Mouse (Mus musculus): ENCODE results near the gene Ubxn10. TPM values are rescaled to one million over a fixed set of nuclear protein-coding genes. Genes with fewer than 3 reads are reported as not detected.

Gene Ubxn10
- total and polyA plus RNA-seq, 2 experiments from 2014 or later: 3.1 to 6.9 TPM

DNA sequence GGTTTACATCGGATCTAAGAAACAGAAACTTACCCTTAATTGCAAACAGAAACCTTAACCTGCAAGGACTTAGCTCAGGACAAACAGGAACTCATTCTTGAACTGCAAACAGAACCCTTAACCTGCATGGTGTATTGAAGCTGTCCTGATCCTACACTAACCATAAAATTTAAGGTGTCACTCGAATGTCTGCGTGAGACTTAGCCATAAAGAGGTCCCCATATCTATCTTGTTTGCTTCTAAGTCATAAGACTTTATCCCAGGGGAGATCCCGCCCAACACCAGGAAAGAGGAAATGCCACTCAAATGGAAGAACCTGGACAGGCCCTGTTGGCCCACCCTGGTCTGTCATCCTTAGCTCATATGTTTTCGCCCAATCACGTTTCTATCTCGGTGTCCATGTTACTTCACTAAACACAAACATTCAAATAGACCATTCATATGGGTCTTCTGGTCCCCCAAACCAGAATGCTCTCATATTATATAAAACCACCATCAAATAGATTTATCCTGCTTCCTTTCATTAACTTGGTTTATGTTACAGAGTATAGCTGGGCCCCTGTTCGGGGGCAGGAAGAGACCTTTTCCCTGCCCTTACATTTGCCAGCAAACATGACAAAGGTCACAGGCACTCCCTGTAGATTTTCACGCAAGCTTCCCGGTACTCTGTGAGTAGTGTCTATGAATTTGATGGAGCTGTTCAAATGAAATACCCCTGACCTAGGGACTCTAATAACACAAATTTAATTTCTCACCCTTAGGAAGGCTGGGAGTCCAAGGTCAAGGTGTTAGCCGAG, 66.7 kb downstream of the Ubxn10 start:
- Histone ChIP-seq H3K27me3 (ENCODE audit: insufficient read depth, low read length) (no peaks in the 10 kb centered on the region), H3K4me2 (ENCODE audit: low read depth, low read length) (no peak overlapping the region), H3K4me1 (ENCODE audit: insufficient read depth, low read length) (no peaks in the 10 kb centered on the region), H3K36me3 (ENCODE audit: insufficient read depth, low read length) (no peaks in the 10 kb centered on the region), H3K9me3 (ENCODE audit: low read length) (no peaks in the 10 kb centered on the region), H3K4me3 (ENCODE audit: low read length) (no peak overlapping the region), H3K9ac (replicated peaks; ENCODE audit: low read length) (no peak overlapping the region), H3K27ac (no peak overlapping the region)
- 86% methylated on average over 11 of the region's 11 CpGs for WGBS
- no peak for ATAC-seq
- TF ChIP-seq CTCF (IDR thresholded peaks at IDR 0.05; ENCODE audit: low read depth): no peak
- DNase-seq (ENCODE audit: low spot score): no peak

DNA sequence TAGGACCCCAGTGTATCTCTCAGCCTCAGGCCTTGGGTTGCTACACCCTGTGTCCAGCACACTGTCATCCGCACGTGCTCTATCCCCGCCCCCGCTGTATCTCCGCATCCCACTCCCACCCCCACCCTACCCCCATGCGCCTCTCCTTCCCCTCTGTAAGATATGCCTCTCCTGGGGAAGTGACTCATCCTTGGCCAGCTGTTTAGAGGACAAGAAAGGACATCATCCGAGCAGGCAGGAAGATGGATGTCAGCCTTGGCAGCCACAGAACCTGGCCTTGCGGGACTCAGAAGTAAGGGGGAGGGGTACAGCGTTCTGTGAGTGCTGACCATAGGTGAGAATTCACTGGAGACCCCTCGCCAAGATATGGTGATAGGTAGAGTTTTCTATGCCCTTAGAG, 70.4 kb downstream of the Ubxn10 start:
- no peaks in the 10 kb centered on the region for H3K36me3 ChIP-seq (ENCODE audit: insufficient read depth, low read length)
- ATAC-seq: no peak
- H3K9ac ChIP-seq (replicated peaks; ENCODE audit: low read length): no peak overlapping the region
- H3K9me3 ChIP-seq (ENCODE audit: low read length): no peaks in the 10 kb centered on the region
- no peak overlapping the region for H3K27ac ChIP-seq
- DNase-seq (ENCODE audit: low spot score): no peak
- 79% methylated on average over 10 of the region's 10 CpGs for WGBS
- H3K27me3 ChIP-seq (ENCODE audit: insufficient read depth, low read length): no peaks in the 10 kb centered on the region
- TF ChIP-seq CTCF (IDR thresholded peaks at IDR 0.05; ENCODE audit: low read depth): no peak
- no peak overlapping the region for H3K4me3 ChIP-seq (ENCODE audit: low read length)
- H3K4me2 ChIP-seq (ENCODE audit: low read depth, low read length): no peak overlapping the region
- H3K4me1 ChIP-seq (ENCODE audit: insufficient read depth, low read length): no peaks in the 10 kb centered on the region

DNA sequence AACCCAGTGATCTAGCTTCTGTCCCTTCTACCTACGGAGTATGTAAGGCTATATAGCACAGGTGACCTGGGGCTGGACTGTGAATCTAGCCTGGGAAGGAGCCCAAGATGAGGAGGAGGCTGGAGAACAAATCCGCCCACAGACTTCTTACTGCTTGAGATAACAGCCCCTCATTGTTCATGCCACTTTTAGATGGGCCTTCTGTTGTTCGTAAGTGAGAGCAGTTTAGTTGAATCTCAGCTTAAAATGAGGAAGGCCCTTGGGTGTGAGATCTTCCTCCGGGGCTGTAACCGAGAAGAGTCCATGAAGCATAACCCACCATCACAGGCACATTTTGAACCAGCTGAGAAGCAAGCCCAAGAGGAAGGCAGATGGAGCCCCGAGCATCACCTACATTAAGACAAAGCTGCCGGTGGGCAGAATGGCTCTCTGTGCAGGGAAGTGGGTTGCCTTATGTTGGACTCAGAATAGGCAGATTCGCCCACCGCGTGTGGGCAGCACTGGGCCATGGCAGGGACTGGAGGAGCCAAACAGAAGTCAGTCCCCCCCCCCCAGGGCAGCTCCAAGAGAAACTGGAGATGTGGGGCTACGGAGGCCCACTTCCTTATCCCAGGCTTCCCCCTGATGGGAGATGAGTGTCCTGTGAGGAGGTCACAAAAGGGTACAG, 76.9 kb downstream of the Ubxn10 start:
- Histone ChIP-seq H3K4me1 (ENCODE audit: insufficient read depth, low read length) (no peaks in the 10 kb centered on the region), H3K27ac (no peak overlapping the region), H3K4me3 (ENCODE audit: low read length) (no peak overlapping the region), H3K27me3 (ENCODE audit: insufficient read depth, low read length) (no peaks in the 10 kb centered on the region), H3K36me3 (ENCODE audit: insufficient read depth, low read length) (no peaks in the 10 kb centered on the region), H3K9me3 (ENCODE audit: low read length) (no peaks in the 10 kb centered on the region), H3K9ac (replicated peaks; ENCODE audit: low read length) (no peak overlapping the region), H3K4me2 (ENCODE audit: low read depth, low read length) (no peak overlapping the region)
- no peak for DNase-seq (ENCODE audit: low spot score)
- no peak for ATAC-seq
- no peak for TF ChIP-seq CTCF (IDR thresholded peaks at IDR 0.05; ENCODE audit: low read depth)
- WGBS: 75% methylated on average over 11 of the region's 11 CpGs

Other genes starting within 250 kb of the Ubxn10 start
- 8.0 and 9.0 TPM in 2 replicates for gene Vwa5b1, start 101.3 kb downstream of the Ubxn10 start, total RNA-seq (2014; rRNA removed)
- 2.3 and 2.7 TPM in 2 replicates for gene Vwa5b1, start 101.3 kb downstream of the Ubxn10 start, polyA plus RNA-seq (2015; fragmentation: Nextera tagmentation; extraction: Ambion mirVana)
- gene Pla2g2c, start 12.4 kb downstream of the Ubxn10 start, total RNA-seq (2014; rRNA removed): 0.26 and 1.5 TPM in 2 replicates
- 0.82 and 0.93 TPM in 2 replicates for gene Pla2g2c, start 12.4 kb downstream of the Ubxn10 start, polyA plus RNA-seq (2015; fragmentation: Nextera tagmentation; extraction: Ambion mirVana)
- not detected in 2 replicates for gene Pla2g2f, start 20.5 kb upstream of the Ubxn10 start, total RNA-seq (2014; rRNA removed)
- 0.09 and 0.11 TPM in 2 replicates for gene Pla2g2f, start 20.5 kb upstream of the Ubxn10 start, polyA plus RNA-seq (2015; fragmentation: Nextera tagmentation; extraction: Ambion mirVana)
- 0.14 and 0.31 TPM in 2 replicates for gene Pla2g2d, start 38.6 kb upstream of the Ubxn10 start, total RNA-seq (2014; rRNA removed)
- 0.71 and 0.76 TPM in 2 replicates for gene Pla2g2d, start 38.6 kb upstream of the Ubxn10 start, polyA plus RNA-seq (2015; fragmentation: Nextera tagmentation; extraction: Ambion mirVana)
- 0.94 TPM in 1 of 2 replicates, not detected in the other for gene Pla2g5, start 126.3 kb upstream of the Ubxn10 start, total RNA-seq (2014; rRNA removed)
- gene Pla2g5, start 126.3 kb upstream of the Ubxn10 start, polyA plus RNA-seq (2015; fragmentation: Nextera tagmentation; extraction: Ambion mirVana): 1.1 and 1.9 TPM in 2 replicates
- gene Gm13030, start 136.8 kb upstream of the Ubxn10 start, total RNA-seq (2014; rRNA removed): not detected in 2 replicates
- not detected in 2 replicates for gene Gm13030, start 136.8 kb upstream of the Ubxn10 start, polyA plus RNA-seq (2015; fragmentation: Nextera tagmentation; extraction: Ambion mirVana)
- not detected in 2 replicates for gene Pla2g2e, start 140.8 kb upstream of the Ubxn10 start, total RNA-seq (2014; rRNA removed)
- gene Pla2g2e, start 140.8 kb upstream of the Ubxn10 start, polyA plus RNA-seq (2015; fragmentation: Nextera tagmentation; extraction: Ambion mirVana): not detected in 2 replicates
- gene Otud3, start 176.8 kb upstream of the Ubxn10 start, total RNA-seq (2014; rRNA removed): 4.6 and 6.8 TPM in 2 replicates
- gene Otud3, start 176.8 kb upstream of the Ubxn10 start, polyA plus RNA-seq (2015; fragmentation: Nextera tagmentation; extraction: Ambion mirVana): 3.8 and 3.9 TPM in 2 replicates
- not detected in 2 replicates for gene Rnf186, start 229.9 kb upstream of the Ubxn10 start, total RNA-seq (2014; rRNA removed)
- gene Rnf186, start 229.9 kb upstream of the Ubxn10 start, polyA plus RNA-seq (2015; fragmentation: Nextera tagmentation; extraction: Ambion mirVana): not detected in 2 replicates
- 2.8 and 4.0 TPM in 2 replicates for gene Tmco4, start 235.7 kb upstream of the Ubxn10 start, total RNA-seq (2014; rRNA removed)
- gene Tmco4, start 235.7 kb upstream of the Ubxn10 start, polyA plus RNA-seq (2015; fragmentation: Nextera tagmentation; extraction: Ambion mirVana): 1.5 and 2.0 TPM in 2 replicates

All from hindbrain, postnatal 0 days (tissue).